Mouse (Mus musculus): ENCODE results near the gene Cacna1b. TPM values are rescaled to one million over a fixed set of nuclear protein-coding genes. Genes with fewer than 3 reads are reported as not detected.
A peak's percentile ranks its signal among the peaks of the same experiment; 100 is the strongest.

Cacna1b gene
- total RNA-seq, 2 experiments from 2014 or later, result 105 to 106 TPM

DNA sequence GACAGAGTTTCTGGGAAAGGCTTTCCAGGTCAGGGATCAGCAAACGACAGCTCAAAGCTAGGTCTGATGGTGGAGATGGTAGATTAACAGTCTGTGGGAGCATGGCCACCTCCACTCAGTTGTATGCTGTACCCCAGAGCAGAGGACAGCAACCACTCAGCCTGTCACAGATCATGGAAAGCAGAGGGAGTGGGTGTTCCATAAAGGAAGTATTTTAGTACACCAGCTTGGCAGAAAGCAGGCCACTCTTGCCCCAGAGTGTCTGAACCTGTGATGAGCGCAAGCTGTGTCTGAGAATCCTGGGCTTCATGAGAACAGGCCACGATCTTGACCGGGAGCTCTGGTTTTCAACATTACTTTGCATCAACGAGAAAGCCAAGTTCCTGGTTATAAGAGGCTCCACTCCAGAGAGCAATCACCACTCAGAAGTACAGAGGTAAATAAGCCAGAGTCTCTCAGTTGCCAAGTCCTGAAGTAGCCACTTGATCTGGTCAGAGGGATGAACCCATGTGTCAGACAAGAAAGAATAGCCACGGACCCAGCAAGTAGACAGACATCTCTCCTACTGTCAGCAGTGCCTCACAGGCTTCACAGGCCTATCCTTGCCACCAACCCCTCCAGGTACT is 103.7 kb downstream of the Cacna1b start:
- DNase-seq (ENCODE audit: low spot score in 2 of 2), result no peak

DNA sequence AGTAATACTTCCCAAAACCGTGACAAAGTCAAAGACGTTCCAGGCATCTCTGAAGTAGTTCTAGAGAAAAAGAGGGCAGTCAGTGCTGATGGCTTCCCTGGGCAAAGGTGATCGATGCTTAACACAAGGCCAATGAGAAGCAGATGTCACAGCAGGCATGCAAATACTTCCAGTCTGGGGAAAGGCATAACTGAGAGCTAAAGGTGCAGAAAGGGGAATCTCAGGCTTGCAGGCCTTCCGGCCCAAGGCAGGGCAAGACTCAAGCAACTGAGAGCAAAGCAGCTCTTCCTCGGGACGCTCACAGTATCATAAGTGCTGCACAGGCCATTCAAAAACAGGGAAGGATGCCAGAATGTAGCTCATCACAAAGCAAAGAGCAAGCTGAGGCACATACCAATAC is 114.4 kb downstream of the Cacna1b start:
- no peak for DNase-seq (ENCODE audit: low spot score in 2 of 2)

DNA sequence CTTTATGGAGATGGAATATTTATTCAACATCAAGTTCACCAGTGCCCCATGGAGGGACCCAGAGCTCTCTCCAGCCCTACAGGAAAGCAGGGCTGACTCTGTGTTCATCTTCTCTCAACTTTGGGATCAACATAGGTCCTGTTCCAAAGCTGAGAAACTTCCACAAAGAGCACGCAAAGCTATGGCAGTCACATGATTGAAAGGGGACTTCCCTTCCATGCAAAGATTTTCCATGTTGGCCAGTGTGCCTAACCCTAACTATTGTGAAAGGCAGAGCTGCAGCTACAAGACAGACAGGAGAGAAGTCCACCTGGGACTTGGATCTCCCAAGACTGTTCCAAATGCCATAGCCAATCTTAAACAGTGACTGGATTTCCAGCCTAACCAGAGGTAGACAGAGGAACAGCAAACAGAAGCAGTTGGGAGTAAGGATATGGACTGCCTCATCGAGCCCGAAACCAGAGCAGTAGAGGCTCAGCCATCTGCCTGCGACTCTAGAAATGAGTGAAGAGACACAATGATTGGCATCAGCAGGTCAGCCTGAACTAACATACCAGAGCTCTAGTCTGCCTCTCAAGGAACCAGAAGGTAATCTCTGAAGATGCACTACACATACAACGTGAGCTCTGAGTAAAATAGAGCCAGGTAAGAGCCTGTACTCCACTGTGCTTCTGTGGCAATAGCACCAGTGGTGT is 116.4 kb downstream of the Cacna1b start:
- no peak for DNase-seq (ENCODE audit: low spot score in 2 of 2)

DNA sequence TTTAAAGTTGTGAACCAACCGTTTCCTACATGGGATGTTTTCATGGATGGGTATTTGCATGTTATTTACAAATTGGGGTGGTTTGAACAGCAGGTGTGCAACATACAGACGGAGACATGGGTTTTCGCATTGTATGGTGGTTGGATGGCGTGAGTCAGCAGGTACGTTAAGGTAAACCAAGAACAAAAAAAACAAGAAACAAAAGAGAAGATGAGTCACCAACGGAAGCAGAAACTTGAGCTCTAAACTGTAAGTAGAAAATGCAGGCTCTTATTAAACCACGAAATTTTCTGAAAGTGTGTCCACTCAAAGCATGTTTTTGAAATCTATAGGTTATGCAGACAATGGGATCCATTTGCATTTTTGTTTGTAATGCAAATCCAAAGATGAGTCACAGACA is 120.1 kb downstream of the Cacna1b start:
- DNase-seq (ENCODE audit: low spot score in 2 of 2), result no peak

DNA sequence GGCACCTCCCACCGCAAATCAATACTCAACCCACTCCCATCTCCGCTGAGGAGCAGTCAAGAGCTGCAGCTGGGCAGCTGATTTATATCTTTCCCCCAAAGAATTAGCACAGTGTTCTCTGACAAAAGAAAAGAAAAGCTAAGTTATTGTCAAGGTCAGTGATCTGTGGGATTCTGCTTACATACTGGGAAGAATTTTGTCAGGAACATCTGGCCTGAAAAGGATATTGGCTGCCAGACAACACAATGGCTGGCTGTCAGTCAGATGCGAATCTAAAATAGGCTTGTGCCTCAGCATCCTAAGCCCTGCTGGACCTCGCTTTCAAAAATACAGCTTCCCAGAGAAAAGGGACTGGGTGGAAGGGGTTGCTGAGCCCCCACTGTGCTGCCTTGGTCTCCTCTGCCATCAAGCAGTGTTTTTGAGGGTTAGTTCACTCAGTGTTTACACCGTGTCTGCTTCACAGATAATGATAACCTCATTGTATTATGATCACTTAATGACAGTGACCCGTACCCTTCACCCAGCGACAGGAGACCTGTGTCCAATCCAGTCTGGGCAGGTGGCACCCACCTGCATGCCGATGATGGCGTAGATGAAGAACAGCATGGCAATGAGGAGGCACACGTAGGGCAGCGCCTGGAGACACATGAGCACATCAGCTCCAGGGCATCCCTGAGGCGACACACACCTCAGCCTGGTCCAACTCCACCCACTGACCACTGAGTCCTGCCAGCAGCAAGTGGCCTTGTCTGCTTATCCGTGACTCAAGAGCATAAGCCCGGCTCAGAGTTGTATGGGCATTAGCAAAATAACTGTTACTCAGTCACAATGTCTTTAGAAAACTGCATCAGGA is 124.6 kb downstream of the Cacna1b start:
- DNase-seq (ENCODE audit: low spot score in 2 of 2), result no peak

DNA sequence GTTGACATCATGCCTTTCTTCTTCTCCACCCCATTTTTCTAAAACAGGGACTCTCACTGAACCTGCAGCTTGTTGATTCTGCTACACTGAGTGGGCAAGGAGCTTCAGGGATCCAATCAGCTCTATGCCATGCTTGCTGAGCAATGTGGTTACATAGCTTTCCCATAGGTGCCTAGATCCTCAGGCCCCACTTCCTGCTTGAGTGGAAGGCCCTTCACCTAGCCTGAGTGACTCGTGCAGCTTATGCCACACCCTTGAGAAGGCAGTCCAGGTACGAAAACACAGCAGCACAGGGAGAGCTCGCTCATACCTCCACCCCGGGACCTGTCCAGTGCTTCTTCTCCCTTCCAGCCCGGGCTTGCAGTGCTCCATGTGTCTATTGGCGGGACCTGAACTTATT is 129.3 kb downstream of the Cacna1b start:
- no peak for DNase-seq (ENCODE audit: low spot score in 2 of 2)

DNA sequence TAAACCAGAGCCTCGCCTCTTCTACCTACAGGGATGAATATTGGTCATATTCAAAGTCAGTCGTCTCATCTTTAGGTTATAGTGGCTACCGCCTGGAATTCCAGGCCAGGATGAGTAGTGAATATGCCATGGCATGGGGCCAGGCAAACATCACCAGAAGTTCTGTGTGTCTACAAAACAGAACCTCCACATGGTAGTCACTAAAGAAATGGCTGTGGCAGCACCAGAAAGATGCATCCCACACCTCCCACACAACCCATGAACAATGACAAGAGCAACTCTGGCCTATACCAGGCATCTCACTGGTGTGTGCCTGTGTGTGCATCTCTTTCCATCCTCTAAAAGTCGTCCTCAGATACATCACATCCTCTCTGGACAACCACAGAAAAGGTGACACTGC is 145.8 kb downstream of the Cacna1b start:
- DNase-seq (ENCODE audit: low spot score in 2 of 2), result no peak

DNA sequence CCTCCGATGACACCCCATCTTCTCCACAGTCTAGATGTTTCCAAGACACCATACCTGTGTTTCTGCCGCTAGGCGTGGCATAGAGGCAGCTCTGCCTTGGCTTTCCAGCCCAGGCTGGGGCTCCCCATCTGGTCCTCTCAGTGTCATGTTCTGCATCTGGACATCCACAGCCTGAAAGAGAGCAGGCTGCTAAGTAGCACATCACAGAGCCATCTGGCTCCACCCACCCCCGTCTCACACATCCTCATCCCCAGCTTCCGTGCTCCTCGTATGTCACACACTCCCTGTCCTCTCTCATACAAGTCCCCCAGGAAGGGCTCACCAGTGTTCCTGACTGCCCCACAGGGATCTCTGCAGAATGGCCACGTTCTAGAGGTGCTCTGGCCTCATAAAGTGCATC is 153.2 kb downstream of the Cacna1b start:
- peak in 1 of 2 experiments; percentile 18 for DNase-seq (ENCODE audit: low spot score in 2 of 2)

DNA sequence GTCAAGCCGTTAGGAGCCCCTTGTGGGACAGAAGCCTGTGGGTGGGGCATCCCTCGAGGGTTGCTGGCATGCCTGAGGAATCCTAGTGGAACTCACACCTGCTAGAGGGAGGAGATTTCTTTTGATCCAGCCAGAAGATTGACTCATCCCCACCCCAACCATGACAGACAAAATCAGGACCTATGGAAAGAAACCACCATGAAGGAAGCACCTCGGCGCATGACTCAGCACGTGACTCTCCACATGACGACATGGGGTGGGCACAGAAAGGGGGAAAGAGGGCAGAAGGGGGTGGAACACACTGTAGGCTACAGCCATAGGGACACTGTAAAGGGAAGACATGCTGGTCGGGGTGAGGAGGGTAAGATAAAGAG is 154.2 kb downstream of the Cacna1b start:
- DNase-seq (ENCODE audit: low spot score in 2 of 2), result no peak

DNA sequence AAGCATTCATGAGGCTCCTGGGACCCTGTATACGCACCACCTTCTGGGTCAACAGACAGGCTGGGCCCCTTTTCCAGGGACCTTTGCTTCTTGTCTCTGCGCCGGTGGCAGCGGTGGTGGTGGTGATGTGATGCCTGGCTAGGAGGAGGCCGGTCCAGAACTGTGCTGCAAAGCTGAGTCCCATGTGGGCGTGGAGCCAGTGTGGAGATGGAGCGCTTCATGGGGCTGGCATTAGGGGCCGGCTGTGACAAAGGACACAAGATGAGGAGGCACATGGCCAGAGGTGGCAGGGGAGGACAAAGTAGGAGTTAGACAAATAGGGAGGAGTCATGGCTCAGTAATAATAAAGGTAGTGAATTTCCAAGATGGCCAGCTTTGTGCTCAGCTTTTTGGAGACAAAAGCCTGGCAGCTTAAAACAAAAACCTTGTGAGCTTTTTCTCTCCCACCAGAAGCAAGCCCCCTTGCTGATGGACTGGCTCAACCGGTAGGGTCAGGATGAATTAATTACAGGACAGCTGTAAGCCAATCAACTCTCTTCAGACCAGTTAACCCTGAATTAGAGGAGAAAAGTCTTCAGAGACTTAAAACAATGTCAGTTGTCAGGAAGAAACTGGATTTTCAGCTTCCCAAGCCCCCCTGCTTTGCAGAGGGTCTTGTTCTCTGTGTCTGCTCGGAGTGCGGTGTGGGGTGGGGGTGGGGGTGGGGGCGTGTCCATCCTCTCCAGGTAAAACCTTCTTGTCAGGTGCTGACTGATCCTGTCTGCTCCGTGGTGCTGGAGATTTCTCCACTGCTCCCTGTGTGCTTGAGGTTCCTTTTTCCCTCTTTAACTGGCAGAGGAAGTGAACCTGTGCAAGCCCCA is 154.8 kb downstream of the Cacna1b start:
- DNase-seq (ENCODE audit: low spot score in 2 of 2), result peak in 1 of 2 experiments; percentile 30

DNA sequence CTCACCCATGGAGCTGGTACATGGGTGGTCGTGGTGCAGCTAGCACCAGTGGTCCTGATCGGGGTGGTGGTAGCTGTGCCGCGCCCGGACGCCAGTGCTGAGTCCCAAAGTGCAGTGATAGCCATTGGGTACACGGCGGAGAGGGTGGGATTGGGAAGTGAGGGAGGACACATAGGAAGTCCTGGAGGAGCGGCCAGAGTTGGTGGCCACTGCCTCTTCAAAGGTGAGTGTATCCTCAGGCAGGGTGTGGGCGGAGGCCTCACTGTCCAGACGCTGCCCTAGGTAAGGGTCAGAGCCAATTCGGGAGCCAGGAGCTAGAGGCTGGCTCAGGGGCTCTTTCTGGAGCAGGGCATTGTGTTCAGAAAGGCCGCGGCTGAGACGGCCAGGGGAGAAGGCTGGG is 156.4 kb downstream of the Cacna1b start:
- DNase-seq (ENCODE audit: low spot score in 2 of 2), result no peak

DNA sequence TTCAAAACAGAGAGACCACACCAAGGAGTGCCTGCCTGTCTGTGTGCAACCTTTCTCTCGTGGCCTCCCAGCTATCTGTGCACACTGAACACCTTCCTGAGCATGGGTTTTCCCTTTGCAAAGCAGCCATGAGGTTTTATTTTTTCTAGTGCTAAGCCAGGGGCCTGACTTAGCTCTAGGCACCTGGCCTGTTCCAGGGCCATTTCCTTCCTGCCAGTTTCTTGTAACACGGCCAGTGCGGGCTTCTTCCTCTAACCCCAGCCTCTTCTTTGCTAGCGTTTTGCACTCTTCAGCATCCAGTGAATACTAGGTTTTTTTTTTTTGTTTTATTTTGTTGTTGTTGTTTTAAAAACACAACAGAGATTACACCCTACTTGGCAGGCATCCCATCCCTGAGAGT is 157.9 kb downstream of the Cacna1b start:
- no peak for DNase-seq (ENCODE audit: low spot score in 2 of 2)

DNA sequence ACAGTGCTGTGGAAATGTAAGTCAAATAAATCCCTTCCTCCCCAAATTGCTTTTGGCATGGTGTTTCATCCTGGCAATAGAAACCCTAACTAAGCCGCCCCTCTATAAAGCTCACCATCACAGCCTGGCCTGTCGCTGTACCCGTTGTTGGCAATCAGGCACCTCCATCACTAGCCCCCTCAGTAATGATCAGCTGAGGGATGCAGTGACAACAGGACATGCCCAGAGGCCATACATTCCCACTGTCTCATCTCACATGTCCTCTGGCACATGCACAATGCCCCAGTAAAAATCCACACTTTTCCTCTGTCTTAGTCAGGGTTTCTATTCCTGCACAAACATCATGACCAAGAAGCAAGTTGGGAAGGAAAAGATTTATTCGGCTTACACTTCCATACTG is 173.5 kb downstream of the Cacna1b start:
- no peak for DNase-seq (ENCODE audit: low spot score in 2 of 2)

DNA sequence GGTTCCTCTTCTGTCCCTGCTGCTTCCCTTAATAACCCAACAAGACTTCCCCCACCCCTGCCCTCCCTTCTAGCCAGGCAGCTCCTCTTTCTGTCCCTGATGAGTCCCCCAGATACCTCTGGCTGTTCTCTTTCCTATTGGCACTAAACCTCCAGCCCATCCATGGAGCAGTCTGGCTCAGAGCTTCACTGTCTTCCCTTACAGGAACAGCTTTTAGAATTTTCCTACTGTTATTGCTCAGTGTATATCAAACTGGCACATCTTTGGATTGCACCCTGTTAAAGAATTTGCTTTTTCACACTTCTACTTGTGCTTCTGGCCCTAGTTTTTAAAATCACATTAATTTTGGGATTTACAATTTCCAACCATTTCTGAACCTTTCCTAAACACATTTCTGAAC is 175.0 kb downstream of the Cacna1b start:
- DNase-seq (ENCODE audit: low spot score in 2 of 2), result no peak

DNA sequence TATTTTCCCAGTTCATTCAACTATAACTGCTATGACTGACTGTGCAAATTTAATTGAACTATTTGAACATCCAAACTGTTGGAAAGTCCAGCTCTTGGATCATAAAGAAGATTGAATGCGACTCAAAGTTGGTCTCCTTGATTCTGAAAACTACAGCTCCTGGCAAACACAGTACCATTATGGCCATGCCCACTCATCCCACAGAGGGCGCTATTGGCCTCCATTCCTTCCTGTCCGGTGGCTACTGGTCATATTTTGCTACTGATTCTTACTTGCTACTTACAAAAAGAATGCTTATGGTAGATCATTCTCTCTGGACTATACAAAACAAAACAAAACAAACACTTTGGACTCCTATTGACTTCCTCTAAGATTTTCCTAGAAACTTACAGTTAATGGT is 188.3 kb downstream of the Cacna1b start:
- peak; percentile 69 to 78 for DNase-seq (ENCODE audit: low spot score in 2 of 2)

DNA sequence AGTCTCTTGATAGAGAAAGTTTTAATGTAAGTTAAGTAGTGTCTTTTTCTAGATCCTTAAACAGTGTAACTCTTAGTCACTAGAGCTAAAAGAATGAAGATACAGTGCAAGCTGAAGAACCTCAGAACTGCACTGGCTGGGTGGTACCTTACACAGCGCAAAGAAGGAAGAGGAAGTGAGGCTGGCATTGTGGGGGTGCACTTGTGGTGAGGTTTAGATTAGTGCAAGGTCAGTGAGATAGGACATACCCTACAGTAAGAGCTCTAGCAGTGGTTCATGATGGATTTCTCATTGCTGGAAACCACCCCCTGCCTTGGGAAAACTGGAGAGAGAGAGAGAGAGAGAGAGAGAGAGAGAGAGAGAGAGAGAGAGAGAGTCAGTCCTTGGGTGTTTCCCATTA is 192.0 kb downstream of the Cacna1b start:
- DNase-seq (ENCODE audit: low spot score in 2 of 2), result no peak

DNA sequence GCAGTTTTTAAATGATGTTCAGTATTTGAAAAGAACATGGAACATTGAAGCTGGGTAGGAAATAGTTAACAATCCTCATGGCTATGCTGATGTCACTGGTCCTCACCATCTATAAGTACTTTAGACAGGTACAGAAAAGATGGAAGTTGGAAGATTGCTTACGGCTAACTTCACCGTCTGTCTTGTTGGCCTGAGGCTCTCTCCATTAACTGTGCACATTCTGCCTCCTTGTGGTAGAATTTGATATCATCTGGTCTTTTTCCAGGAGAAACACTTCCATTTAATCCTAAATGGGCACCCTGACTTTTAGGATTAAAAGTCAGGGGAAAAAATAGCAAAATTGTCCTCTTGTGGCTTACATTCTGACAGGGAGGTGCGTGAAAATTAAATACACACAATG is 194.4 kb downstream of the Cacna1b start:
- peak; percentile 19 to 36 for DNase-seq (ENCODE audit: low spot score in 2 of 2)

DNA sequence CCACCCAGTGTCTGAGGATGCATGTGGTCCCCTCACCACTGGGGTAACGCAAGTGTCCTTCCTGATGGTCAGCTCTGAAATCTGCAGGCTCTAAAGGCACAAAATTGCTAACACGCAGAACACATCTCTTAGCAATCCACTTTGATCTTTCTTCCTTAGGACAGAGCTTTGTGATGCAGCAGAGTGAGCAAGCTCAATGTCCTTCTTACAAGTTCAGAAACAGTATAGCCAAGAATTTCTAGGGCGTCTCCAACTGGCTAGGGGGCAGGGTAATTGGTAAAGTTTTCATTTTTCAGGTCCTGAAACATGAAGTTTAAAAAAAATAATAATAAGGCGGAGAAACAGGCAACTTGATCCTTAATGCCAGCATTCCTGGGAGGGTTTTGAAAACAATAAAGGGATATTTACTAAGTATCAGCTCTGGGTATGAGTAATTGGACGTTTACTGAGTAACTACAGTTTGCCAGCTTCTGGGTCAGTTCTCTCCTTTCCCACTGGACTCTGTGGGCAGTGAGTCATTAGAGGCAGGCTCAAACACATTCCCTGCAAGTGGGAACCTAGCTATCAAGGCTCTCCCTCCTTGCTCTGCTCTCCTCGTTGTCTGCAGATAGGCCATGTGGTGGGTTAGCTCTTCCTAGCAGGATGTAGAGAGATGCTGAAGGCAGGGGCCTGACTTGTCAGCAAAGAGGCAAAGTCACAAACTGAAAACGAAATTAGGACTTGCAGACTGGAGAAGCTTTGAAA is 200.2 kb downstream of the Cacna1b start:
- DNase-seq (ENCODE audit: low spot score in 2 of 2), result no peak

DNA sequence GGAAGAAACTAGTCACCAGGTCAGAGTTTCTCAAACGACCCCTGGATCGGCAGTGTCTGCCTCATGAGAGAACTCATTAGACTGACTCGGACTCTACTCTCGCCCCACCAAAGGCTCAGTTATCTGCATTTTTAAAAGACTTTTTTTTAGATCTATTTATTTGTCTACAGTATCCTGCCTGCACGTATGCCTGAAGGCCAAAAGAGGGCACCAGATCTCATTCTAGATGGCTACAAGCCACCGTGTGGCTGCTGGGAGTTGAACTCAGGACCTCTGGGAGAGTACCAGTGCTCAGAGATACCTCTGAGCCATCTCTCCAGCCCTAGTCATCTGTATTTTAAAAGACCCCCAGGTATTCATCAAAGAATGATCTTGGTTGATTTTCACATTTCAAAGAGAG is 201.0 kb downstream of the Cacna1b start:
- no peak for DNase-seq (ENCODE audit: low spot score in 2 of 2)

DNA sequence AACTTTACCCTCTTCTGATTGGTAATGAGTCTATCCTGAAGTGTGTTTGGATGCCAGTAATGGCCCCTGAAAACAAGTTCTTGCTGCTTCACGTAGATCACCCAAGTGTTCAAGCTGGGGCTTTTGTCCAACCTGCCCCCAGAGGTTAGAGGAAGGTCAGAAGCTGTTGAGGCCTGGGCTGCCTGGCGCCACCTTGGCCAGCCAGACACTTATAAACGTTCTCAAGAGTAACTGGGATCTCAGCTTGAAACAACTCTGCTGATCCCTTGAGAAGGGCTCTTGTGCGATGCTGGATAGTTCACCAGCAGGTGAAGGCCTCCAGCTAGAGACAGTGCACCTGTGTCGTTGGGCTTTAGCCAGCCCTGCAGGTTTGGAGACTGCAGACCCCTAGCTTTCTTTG is 202.8 kb downstream of the Cacna1b start:
- DNase-seq (ENCODE audit: low spot score in 2 of 2), result no peak

DNA sequence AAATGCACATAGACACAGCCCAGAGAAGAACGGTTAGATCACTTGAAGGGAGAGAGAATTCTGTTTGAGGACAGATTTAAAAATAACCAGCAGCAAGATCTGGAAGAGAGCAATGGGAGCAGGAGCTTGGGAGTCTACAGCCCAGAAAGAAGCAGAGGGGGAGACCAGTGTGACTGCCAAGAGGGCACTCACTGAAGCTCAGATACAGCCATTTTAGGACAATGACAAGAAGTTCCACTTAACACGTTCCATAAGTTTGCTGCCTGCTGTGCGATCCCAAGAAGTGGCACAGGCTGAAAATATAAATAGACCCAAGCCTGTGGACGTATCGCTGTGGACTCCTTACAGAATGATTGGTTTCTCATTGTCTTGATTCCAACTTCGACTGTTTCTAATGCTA is 206.6 kb downstream of the Cacna1b start:
- DNase-seq (ENCODE audit: low spot score in 2 of 2), result no peak

Data from layer of hippocampus, postnatal 10 days (tissue).